Mouse (Mus musculus): ENCODE measurements at regions not wholly inside any gene's neighbourhood (a gene's known extent, or its start where the extent isn't known, plus 50 kb on each side); places are given as distances from the start of the nearest gene placed in this dataset.

DNA sequence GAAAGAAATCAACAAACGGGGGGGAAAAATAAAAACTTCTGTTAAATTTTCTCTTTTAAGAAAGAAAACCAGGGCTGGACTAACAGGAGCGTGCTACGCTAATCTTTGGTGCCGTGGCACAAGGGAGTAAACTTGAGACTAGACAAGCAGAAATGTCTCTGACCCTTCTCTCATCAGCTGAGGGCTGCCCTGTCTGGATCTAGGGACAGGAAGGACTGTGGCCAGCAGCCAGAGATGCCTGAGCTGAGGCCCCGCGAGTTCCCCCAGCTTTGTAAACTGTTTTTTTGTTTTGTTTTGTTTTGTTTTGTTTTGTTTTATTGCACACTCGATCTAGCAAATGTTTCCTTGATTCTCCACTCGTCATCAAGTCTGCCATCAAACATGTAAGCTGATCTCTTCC, 239.4 kb upstream of the Lrig3 start:
- no peak for DNase-seq

DNA sequence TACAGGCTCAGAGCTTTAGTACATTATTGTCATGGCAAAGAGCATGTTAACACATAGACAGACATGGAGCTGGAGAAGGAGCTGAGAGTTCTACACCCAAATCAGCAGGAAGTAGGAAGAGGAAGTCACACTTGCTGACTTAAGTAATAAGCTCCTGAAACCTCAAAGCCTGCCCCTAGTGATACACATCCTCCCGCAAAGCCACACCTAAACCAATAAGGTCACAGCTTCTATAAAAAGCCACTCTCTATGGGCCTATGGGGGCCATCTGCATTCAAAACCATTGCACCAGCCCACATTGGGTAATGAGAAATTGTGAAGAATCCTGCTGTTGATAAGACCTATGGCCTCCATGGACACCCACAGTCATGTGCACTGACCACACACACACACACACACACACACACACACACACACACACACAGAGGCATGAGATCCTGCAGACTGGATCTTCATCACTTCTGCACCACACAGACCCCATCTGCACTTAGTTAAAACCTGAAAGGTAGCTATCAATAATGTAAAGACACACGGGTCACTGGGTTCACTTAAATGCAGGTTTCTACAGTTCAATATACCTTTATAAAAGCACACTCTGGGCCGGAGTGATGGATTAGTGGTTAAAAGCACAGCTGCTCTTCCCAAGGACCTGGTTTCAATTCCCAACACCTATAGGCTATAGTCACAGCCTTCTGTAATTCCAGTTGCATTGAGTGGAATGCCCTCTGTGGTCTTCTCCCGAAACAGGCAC, 230.0 kb upstream of the Lrig3 start:
- DNase-seq, result no peak

DNA sequence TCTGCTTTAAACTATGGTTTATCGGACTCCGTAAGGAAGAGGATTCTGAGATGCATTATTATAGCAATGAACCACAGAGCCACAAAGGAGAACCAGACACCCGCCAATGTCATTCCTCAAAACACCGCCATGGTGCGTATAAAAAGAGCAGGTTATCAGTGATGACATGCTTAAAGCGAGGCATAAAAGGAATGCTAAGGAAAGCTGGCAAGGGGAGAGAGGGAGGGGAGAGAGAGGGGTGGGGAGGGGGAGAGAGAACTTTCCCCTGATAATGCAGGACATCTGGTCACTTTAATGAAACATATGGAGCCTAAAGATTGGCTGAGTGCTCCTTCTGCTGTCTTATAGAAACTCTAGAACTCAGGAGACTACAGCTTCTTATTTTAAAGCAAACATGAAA, 222.8 kb upstream of the Lrig3 start:
- DNase-seq, result no peak

DNA sequence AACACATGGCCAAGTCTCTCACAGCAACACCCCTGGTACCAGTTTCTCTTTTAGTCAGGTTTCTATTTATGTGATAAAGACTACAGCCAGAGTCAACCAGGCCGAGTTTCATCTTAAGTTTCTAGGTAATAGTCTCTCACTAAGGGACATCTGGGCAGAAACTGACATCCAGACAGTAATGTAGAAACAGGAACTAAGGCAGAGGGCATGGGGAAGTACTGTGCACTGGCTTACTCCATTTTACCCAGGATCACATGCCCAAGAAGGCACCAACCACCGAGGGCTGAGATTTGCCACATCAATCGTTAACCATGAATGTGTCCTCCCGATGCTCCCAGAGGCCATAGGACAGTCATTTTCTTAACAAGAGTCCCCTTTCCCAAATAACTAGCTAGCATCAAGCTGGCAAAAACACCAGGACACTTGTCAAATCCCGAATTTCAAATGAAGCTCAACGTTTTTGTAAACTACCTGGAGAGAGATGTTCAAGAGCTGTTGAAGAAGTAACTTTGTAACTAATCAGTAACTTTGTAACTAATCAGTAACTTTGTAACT, 216.9 kb upstream of the Lrig3 start:
- peak; percentile 30 to 32 for DNase-seq

DNA sequence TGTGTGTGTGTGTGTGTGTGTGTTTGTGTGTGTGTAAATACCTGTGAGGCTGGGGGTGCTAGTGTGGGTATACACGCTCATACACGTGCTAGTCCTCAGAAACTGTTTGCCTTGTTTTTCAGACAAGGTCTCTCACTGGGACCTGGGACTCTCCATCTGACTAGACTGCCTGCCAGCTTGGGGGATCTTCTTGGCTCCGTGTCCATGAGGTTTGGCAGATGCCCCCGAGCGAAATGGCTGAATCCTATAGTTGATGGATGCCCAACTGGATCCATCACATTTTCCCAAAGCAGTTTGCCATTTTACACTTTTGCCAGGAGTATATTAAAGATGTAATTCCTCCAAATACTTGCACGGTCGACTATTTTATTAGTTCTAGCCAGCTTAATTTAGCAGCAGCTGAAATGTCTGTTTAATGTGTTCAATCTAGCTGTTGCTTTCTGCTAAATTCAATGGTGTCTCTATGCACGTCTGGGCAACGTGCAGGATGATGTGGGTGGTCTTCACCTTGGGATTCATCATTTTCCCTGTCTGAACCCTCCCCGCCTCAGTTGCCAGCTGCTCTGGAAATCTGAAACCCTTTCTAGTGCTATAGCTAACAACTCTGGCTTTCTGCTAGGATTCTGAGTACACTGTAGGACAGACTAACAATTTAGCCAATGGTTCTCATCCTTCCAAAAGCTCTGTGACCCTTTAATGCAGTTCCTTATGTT, 213.3 kb upstream of the Lrig3 start:
- DNase-seq, result no peak

DNA sequence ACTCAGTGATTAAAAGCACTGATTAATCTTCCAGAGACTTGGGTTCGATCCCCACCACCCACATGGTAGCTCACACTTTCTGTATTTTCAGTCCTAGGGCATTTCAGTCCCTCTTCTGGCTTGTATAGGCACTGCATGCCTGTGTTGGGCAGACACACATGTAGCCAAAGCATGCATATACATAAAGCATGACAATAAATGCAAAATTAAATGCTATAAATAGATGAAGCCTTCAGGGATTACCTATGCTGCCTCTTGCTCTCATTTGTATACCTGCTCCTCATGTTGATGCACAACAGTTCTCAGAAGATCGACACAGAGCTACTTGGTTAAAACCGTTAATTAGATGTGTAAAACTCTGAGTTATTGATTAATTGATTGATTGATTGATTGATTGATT, 206.8 kb upstream of the Lrig3 start:
- DNase-seq, result no peak

DNA sequence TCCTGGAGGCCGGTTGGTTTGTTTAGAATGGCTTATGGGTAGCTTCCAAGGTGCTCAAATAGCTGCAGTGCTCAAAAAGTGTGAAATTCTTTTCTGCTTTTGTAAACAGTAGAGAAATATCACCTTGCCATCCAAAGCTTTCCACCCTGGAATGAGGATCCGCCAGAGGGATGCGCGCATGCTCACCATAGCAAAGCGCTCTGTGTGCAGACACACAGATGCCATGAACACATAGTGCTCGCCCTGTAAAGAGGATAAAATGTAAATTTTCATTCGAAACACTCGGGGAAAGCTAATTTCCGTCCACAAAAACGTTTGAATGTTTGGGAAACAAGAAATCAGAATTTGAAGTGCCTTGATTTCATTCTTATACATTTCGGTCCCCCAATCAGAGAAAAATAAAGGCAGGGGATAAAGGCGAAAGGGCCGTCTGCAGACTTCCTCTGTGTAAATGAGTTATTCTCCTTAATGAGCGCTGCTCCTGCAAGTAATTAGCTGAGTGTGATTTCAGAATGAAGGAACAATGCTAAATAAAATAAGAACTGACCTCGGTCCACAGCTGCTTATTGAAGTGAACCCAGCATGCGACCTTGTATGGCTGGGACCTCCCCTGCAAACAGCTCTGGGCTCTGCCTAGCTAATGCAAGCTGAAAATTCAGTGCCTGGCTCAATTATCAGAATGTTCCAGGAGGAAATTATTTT, 203.4 kb upstream of the Lrig3 start:
- no peak for DNase-seq

DNA sequence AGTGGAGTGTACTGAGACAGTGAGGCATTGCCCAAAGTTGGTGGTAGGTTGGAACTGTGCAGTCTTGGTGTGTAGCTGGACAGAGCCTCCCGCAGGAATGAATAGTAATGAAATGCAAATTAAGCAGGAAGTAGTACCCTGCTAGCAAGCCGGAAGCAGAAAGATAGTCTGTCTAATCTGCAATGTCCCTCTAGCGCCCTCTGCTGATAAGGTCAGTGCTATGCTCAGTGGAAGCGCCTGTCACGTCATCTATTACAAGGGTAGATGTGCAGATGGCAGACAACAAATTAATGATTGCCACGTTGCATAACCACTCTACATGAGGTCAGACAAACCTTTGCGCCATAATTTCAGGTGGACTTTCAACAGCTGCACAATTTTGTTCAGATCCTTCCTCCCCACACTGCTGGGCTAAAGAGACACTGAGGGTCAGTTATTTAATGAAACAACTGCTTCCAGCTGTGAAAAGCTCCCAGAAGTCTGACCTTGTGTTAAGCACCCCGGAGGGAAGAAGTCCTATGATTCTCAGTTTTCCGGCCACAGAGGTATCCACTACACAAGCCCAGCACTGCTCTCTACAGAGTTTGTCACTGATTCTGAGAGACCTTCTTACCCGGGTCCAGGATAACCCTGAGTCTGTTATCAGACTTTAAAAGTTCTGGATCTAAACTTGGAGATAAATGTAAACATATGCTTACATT, 201.4 kb upstream of the Lrig3 start:
- DNase-seq, result peak; percentile 89 to 90

DNA sequence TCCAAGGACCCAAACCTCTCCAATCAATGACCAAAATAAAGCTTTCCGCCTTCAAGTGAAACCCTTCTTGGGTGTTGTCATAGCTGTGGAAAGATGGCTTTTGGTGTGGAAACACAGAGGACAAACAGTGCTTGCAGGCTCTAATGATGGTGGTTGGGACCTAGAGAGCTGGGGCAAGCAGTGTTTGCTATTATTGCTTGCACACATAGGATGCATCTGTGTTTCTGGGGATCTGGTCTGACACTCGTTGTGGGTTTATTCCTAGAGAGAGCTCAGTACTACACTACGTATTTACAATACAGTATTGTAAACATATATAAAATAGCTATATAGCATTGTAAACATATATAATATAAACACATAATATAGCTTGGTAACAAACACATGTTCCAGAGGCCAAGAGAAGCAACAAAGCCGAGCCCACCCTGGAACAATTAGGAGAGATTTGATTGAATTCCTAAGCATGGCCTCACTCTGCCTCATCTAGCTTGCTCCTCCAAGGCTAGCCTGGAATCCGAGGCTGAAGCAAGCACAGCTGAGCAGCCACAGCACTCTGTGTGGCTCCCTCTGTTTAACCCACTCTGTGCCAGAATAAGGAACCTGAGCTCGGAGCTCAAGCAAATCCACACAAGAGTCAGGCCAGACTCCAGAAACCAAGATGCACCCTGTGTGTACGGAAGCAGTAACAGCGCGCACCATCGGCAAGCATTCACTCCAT, 200.7 kb upstream of the Lrig3 start:
- no peak for DNase-seq

DNA sequence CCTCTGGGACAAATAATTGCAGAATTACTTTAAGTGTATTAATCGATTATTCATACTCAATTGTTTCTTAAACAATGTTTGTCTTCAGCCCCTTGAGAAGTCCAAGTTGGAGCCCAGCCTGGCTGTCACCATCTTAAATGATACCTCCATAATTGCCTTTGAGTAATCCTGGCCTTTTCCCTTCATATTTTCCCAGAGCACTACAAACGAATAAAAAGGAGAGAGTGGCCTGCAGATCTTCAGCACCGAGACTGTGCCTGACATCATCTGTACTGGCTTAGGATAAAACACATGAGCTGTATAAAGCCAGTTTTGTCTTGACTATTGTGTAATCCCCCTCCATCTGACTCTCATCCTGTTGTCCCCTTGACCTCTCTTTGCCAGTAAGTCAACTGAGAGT, 197.7 kb upstream of the Lrig3 start:
- no peak for DNase-seq

DNA sequence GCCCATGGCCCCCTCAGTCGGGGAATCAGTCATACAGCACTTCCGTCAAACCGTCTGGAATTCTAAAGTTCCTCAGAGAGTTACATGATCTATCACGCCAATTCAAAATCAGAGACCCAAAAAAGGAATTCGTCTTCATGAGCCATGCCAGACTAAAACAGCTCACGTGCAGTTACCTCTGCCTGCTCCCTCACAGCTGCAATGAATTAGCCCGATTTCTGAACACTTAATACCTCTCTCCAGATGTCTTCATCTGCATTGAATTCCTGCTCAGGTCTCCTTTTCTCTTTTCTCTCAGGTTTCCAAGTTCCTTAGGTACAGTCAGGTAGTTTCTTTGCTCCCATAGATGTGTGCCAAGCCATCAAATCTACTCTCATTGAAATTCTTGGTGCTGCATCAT, 192.4 kb upstream of the Lrig3 start:
- no peak for DNase-seq

DNA sequence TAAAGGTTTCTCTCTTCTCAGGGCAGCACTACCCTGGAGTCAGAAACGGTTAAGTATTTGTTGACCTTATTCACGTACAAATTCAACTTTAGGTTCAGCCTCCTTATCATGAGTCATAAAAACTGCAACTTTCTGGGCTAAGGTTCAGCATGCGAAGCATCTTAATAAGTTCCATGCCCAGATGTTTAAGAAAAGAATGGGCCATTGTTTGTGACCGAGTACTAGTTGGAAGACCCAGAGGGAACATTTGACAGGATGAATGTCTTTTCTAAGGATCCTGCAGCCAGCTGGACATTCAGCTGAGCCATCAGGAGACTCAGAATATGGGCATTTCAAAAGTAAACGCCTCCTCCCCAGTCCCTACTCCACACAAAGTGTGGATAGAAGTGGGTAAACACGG, 183.5 kb upstream of the Lrig3 start:
- DNase-seq, result no peak

DNA sequence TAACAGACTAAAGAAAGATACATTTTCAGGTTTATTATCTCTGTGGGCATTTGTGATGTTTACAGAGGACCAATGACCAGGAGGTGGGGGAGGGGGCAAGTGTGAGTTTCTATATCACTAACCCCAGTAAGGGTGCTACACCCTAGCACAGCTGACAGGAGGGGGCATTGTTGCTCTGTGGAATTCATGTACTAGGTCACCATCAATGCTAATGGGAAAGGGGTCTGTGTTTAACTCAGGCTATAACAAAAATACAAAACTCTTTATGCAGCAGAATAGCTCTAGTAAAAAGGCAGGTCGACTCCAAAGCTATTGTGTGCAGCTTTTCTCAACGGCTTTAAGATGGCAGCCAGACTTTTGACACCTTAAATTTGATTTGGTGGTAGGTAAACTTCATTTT, 181.1 kb upstream of the Lrig3 start:
- peak; percentile 17 to 35 for DNase-seq

DNA sequence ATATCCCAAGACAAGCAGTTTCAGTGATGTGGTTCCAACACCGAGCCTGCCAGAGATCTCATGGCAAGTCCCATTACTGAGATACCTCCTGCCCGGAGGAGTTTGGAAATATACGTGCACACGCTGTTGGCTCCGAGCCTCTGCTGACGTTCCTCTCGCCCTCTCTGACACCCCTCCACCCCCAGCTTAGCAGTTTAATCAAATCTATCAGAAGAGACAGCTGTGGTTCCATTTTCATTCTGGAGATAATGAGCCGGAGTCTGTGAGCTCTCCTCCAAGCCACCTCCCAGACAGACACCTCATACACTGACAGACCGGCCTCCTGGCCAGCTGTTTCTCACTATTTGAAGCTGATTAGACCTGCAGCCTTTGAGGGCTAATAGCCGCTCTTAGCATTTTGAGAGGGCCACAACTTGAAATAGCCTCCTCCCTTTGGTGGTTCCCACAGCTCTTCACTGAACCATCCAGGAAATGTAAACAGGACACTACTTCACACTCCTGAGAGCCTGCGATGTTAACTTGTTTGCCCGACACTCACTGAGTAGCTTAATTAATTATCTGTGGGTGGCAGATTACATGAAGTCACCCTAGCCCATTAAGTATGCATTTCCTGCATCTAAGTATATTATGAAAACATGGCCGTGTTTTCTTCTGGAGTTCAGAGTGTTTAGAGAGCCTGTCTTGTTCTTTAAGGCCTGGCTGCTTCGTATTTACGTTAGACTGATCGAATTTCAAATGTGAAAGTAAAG, 180.3 kb upstream of the Lrig3 start:
- DNase-seq, result no peak

DNA sequence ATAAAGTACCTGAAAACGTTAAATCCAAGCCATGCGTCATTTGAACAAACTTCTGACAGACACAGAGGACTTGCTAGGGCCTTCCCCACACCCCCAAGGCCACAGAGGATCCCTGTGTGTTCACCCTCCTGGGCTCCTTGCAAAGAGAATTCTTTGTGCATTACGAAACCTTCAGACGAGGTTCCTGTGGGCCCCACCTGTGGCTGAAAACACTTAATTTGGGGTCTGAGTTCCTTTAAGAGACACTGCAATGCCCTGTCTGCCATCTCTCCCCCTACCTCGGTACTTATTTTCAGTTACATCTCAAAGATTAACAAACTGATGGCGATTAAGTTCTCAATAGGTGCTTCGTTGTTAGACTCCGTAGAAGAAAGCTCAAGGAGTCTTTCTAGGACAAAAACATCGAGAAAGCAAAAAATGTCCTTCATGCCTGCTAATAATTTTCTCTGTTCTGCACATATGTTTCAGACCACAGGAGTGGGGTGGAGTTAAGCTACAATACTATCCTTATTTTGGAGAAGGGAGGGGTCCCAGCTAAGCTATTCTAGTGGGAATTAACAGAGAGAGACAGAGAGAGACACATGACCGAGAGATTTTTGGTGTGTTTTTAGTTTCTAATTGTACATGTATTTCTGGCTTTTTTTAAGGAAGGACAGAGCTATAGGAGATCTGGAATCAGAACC, 179.6 kb upstream of the Lrig3 start:
- no peak for DNase-seq

DNA sequence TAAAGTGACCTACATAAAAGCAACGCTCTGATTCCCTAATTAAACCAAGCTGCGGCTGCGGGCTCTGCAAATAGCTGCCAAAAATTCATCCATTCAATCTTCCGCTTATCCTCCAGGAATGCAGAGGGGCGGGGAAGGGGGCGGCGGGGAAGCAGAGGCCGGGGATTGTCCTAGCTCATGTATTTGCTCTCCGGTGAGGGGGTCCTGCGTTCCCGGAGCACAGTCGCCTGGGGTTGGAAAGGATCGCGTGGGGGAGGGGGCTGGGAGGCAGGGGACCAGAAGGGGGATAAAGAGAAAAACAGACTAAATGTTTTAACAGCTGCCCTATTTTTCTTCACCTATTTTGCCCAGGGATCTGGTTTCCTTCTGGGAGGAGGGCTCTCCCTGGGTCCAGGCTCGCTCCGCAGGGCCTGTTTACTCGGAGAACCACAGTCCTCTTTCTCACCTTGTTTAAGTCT, 179.1 kb upstream of the Lrig3 start:
- no peak for DNase-seq

DNA sequence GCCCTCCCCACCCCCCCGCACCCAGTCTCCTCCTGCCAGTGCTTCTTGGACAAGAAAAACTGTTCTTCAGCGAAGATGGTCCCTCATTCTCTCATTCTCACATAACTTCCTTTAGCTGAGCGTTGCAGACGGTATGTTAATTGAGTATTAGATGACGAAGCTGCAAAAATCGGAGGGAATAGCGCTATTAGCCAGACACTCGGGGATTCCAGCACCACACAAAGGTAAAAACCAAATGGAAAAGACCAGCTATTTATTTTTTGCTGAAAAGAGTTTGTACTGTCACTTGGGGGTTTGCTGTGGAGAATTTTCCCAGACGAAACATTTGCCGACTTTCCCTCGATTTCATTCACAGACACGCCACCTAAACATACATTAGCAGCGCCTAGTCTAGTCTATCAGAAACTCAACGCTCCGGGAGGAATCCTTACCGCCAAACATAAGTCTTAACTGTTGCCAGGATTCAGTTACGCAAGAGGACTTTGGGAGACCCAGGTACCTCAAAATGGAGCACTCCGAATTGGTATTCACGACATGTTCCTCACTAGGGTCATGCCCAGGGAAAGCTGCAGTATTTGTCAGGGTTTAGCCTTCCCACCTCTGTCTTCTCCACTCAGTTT, 178.4 kb upstream of the Lrig3 start:
- no peak for DNase-seq

DNA sequence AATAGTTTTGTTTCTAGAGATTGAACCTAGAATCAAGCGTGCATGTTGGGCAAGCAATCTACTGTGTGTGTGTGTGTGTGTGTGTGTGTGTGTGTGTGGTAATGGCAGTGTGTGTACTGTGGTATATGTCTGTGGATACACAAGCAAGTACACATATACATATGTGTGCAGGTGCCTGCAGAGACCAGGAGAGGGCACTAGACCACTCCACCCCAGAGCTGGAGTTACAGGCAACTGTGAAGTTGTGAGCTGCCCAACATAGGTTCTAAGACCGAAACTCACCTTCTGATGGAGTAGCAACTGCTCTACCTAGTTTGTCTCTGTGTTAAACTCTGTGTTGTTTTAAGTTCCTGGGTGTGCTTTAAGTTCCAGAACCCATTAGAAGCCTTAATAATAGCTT, 177.7 kb upstream of the Lrig3 start:
- DNase-seq, result no peak

DNA sequence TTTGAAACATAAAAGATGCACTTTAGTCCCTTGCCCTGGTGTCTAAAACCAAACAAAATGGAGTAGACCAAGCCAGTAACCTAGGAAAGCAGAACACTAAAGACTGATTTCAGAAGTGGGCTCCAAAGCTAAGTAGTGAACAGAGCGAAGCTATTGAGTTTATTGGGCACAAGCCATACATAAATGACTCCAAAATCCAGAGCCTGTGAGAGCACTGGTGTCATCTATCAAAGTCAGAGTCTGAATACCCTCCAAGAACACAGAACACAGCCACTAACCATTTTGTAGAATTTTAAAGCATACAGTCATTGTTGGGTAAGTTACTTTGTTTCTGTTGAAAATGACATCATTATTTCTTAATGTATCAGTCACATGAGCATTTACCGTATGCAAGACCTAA, 175.0 kb upstream of the Lrig3 start:
- no peak for DNase-seq

DNA sequence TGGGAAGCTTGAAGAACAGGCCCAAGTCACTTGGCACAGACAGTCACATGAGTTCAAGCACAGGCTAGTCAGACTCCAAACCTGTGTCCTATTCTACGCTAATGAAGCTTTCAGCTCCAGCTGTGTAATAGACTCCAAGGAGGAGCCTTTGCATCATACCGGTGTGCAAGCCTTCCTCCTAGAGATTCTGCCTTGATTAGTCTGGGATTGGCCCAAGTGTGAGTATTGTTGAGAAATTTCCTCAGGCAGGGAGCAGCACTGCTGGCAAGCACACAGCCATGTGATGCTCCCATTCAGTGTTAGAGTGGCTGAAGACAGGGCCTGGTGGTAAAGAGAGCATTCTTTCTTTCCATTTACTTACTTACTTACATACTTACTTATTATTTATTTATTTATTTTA, 171.5 kb upstream of the Lrig3 start:
- no peak for DNase-seq

DNA sequence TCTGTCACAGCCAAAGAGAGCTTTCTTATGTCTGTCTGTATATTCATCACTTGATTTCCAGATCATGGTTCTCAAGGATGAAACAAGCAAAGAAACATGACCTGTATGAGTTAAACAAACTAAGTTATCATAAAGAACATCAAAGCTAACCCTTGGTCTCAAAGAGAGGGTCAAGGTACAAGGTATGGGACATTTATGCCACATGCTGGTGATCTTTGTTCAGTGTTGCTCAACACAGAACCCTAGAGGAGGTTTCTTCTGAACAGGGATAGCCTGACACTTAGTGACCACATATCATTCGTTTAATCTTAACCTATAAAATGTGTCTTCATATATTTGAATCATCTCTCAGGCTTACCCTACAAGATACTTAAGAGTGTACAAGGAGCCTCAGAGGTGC, 170.6 kb upstream of the Lrig3 start:
- DNase-seq, result no peak

Data from kidney, adult 8-10 months (tissue).